Mouse (Mus musculus) heart, adult 18-20 months (tissue): ENCODE measurements at regions not wholly inside any gene's neighbourhood (a gene's known extent, or its start where the extent isn't known, plus 50 kb on each side); places are given as distances from the start of the nearest gene placed in this dataset.

Source experiments
- DNase-seq, 2 experiments: peaks; one replicate each; pipeline ENCODE4 v3.0.0; 2021 to 2022; ENCODE audit warnings: mixed read lengths in 1 of 2

GRCm38 (mm10) chr15:34775714-34776113 lies 418.0 kb upstream of the 9430069I07Rik start:
- DNase-seq: no peak

GRCm38 (mm10) chr15:34751746-34752145 lies 394.1 kb upstream of the 9430069I07Rik start:
- DNase-seq: no peak

GRCm38 (mm10) chr15:34751021-34751420 lies 393.3 kb upstream of the 9430069I07Rik start:
- no peak for DNase-seq

GRCm38 (mm10) chr15:34747111-34747510 lies 389.4 kb upstream of the 9430069I07Rik start:
- no peak for DNase-seq

GRCm38 (mm10) chr15:34743130-34743782 lies 385.6 kb upstream of the 9430069I07Rik start:
- DNase-seq: peak; percentile 46 to 68

- no peak for DNase-seq
Measured at GRCm38 (mm10) chr15:34741488-34741887, 383.8 kb upstream of the 9430069I07Rik start.
